Mouse (Mus musculus) CH12.LX (cell line): Measurements from ENCODE around the gene Skp2. TPM values are rescaled to one million over a fixed set of nuclear protein-coding genes. Genes with fewer than 3 reads are reported as not detected.
A peak's percentile ranks its signal among the peaks of the same experiment; 100 is the strongest.

Source experiments
- DNase-seq: peaks from one replicate; pipeline ENCODE4 v3.0.0-alpha.2; 2013; ENCODE audit errors: extremely low read depth
- H3K27ac ChIP-seq: 2 replicates; pipeline ENCODE4 v1.5.1; 2012; ENCODE audit warnings: low read depth, mild to moderate bottlenecking, control low read depth, moderate library complexity; ENCODE audit not compliant: insufficient read depth
- H3K27me3 ChIP-seq: replicated peaks from 2 replicates; pipeline ENCODE3; 2012; ENCODE audit warnings: inconsistent platforms
- H3K36me3 ChIP-seq, 2 experiments: replicated peaks in 1 of 2; 2 replicates each; pipeline versions ENCODE3 to v1.6.1; 2012; ENCODE audit warnings: inconsistent platforms in 1 of 2, low read length in 1 of 2, mild to moderate bottlenecking in 1 of 2, mixed read lengths in 1 of 2, moderate library complexity in 1 of 2; ENCODE audit not compliant: control insufficient read depth in 1 of 2, insufficient read depth in 1 of 2
- H3K4me1 ChIP-seq, 2 experiments: 2 replicates each; pipeline ENCODE4 v1.6.1; 2012; ENCODE audit warnings: inconsistent platforms in 1 of 2, moderate library complexity in 1 of 2; ENCODE audit not compliant: insufficient read depth in 2 of 2, control insufficient read depth in 1 of 2
- H3K4me2 ChIP-seq: 2 replicates; pipeline ENCODE4 v1.6.1; 2012; ENCODE audit warnings: low read depth, mild to moderate bottlenecking, control low read depth; ENCODE audit not compliant: poor library complexity, insufficient read depth, severe bottlenecking
- H3K4me3 ChIP-seq, 3 experiments: fragments of 150-350 bp in 1 of 3; sonication (generic) in 1 of 3; replicated peaks in 1 of 3; 2 replicates each; pipeline versions ENCODE3 to v1.5.1; 2011 to 2012; ENCODE audit warnings: low read depth in 2 of 3, low read length in 2 of 3, mild to moderate bottlenecking in 2 of 3, moderate library complexity in 2 of 3, control low read depth in 1 of 3, improper control_type of control experiment in 1 of 3, inconsistent platforms in 1 of 3, mixed read lengths in 1 of 3; ENCODE audit not compliant: poor library complexity in 1 of 3
- H3K79me2 ChIP-seq: replicated peaks from 2 replicates; pipeline ENCODE4 v1.6.1; 2012; ENCODE audit warnings: mild to moderate bottlenecking, moderate library complexity; ENCODE audit not compliant: control insufficient read depth, poor library complexity, insufficient read depth, severe bottlenecking; ENCODE audit errors: extremely low read depth
- H3K9ac ChIP-seq: 2 replicates; pipeline ENCODE4 v1.6.1; 2012; ENCODE audit warnings: low read depth, mild to moderate bottlenecking, control low read depth, moderate library complexity; ENCODE audit not compliant: insufficient read depth
- H3K9me3 ChIP-seq: replicated peaks from 2 replicates; pipeline ENCODE3; 2012; ENCODE audit warnings: low read length, inconsistent platforms, mixed read lengths
- BHLHE40 ChIP-seq: IDR thresholded peaks from 2 replicates; pipeline ENCODE4 v1.6.1; 2011; ENCODE audit warnings: mild to moderate bottlenecking, low read depth, low read length, improper control_type of control experiment
- CTCF ChIP-seq, 2 experiments: IDR thresholded peaks in 1 of 2; conservative IDR thresholded peaks in 1 of 2; 2 replicates each; pipeline ENCODE4 v1.5.1; 2011 to 2012; ENCODE audit warnings: low read depth in 2 of 2, low read length in 2 of 2, improper control_type of control experiment in 1 of 2, inconsistent platforms in 1 of 2, mild to moderate bottlenecking in 1 of 2, moderate library complexity in 1 of 2
- E2F4 ChIP-seq: IDR thresholded peaks from 2 replicates; pipeline ENCODE4 v1.6.1; 2011; ENCODE audit warnings: low read depth, low read length, improper control_type of control experiment; ENCODE audit not compliant: insufficient replicate concordance
- EP300 ChIP-seq: IDR thresholded peaks from 2 replicates; pipeline ENCODE4 v1.6.1; 2011; ENCODE audit warnings: low read length, improper control_type of control experiment
- ETS1 ChIP-seq: conservative IDR thresholded peaks from 2 replicates; pipeline ENCODE4 v1.6.1; 2012; ENCODE audit warnings: low read depth, mild to moderate bottlenecking, inconsistent platforms, low read length, improper control_type of control experiment, moderate library complexity
- IRF4 ChIP-seq: IDR thresholded peaks from 2 replicates; pipeline ENCODE4 v1.6.1; 2014; ENCODE audit warnings: low read depth, mild to moderate bottlenecking, inconsistent platforms, low read length, improper control_type of control experiment
- JUND ChIP-seq: conservative IDR thresholded peaks from 2 replicates; pipeline ENCODE4 v1.6.1; 2011; ENCODE audit warnings: low read depth, low read length, improper control_type of control experiment
- KAT2A ChIP-seq: IDR thresholded peaks from 2 replicates; pipeline ENCODE4 v1.6.1; 2012; ENCODE audit warnings: low read length, improper control_type of control experiment, inconsistent platforms; ENCODE audit not compliant: insufficient replicate concordance
- MAFK ChIP-seq: IDR thresholded peaks from 2 replicates; pipeline ENCODE4 v1.6.1; 2011; ENCODE audit warnings: low read length, improper control_type of control experiment; ENCODE audit not compliant: insufficient replicate concordance
- MAZ ChIP-seq: IDR thresholded peaks from 2 replicates; pipeline ENCODE4 v1.6.1; 2012; ENCODE audit warnings: low read depth, mild to moderate bottlenecking, inconsistent platforms, low read length, improper control_type of control experiment, moderate library complexity
- MEF2A ChIP-seq: IDR thresholded peaks from 2 replicates; pipeline ENCODE4 v1.6.1; 2014; ENCODE audit warnings: low read depth, mild to moderate bottlenecking, inconsistent platforms, low read length, improper control_type of control experiment, borderline replicate concordance
- MYC ChIP-seq: IDR thresholded peaks from 2 replicates; pipeline ENCODE4 v1.6.1; 2011; ENCODE audit warnings: low read depth, mild to moderate bottlenecking, improper control_type of control experiment, low read length
- NELFE ChIP-seq: IDR thresholded peaks from 2 replicates; pipeline ENCODE4 v1.6.1; 2011; ENCODE audit warnings: low read depth, low read length, improper control_type of control experiment
- PAX5 ChIP-seq: IDR thresholded peaks from 2 replicates; pipeline ENCODE4 v1.6.1; 2012; ENCODE audit warnings: low read length, inconsistent platforms, mixed read lengths
- POLR2A ChIP-seq: IDR thresholded peaks from 2 replicates; pipeline ENCODE4 v1.6.1; 2011; ENCODE audit warnings: low read depth, mild to moderate bottlenecking, improper control_type of control experiment, low read length
- POLR2AphosphoS2 ChIP-seq: IDR thresholded peaks from 2 replicates; pipeline ENCODE4 v1.6.1; 2011; ENCODE audit warnings: low read depth, low read length, improper control_type of control experiment
- RCOR1 ChIP-seq: conservative IDR thresholded peaks from 2 replicates; pipeline ENCODE4 v1.6.1; 2012; ENCODE audit warnings: low read depth, mild to moderate bottlenecking, inconsistent platforms, low read length, improper control_type of control experiment
- SMC3 ChIP-seq: IDR thresholded peaks from 2 replicates; pipeline ENCODE4 v1.6.1; 2011; ENCODE audit warnings: low read depth, low read length, improper control_type of control experiment
- TBP ChIP-seq: conservative IDR thresholded peaks from 2 replicates; pipeline ENCODE4 v1.6.1; 2011; ENCODE audit warnings: low read depth, low read length, improper control_type of control experiment
- UBTF ChIP-seq: IDR thresholded peaks from 2 replicates; pipeline ENCODE4 v1.6.1; 2012; ENCODE audit warnings: low read depth, mild to moderate bottlenecking, inconsistent platforms, low read length, improper control_type of control experiment, moderate library complexity
- USF1 ChIP-seq: IDR thresholded peaks from 2 replicates; pipeline ENCODE4 v1.6.1; 2014; ENCODE audit warnings: low read depth, mild to moderate bottlenecking, inconsistent platforms, low read length, improper control_type of control experiment
- USF2 ChIP-seq: conservative IDR thresholded peaks from 2 replicates; pipeline ENCODE4 v1.6.1; 2011; ENCODE audit warnings: low read depth, low read length, improper control_type of control experiment
- ZC3H11A ChIP-seq: IDR thresholded peaks from 2 replicates; pipeline ENCODE4 v1.6.1; 2012; ENCODE audit warnings: low read depth, mild to moderate bottlenecking, inconsistent platforms, low read length, improper control_type of control experiment
- ZKSCAN1 ChIP-seq: IDR thresholded peaks from 2 replicates; pipeline ENCODE4 v1.6.1; 2012; ENCODE audit warnings: low read depth, inconsistent platforms, low read length, improper control_type of control experiment, borderline replicate concordance
- ZNF384 ChIP-seq: IDR thresholded peaks from 2 replicates; pipeline ENCODE4 v1.6.1; 2012; ENCODE audit warnings: low read depth, low read length, improper control_type of control experiment, inconsistent platforms
- dilution Hi-C: fragments of 300-500 bp; cut with MboI; formaldehyde crosslinking; loops from 2 replicates; pipeline ENCODE4 v1.14.3; 2020; ENCODE audit warnings: low sequenced_read_pairs; ENCODE audit not compliant: extremely low pct_unique_long_range_greater_than_20kb, extremely low pct_ligation_motif_present
- in situ Hi-C: fragments of 300-500 bp; cut with MboI; formaldehyde crosslinking; loops from 3 replicates; pipeline ENCODE4 v1.14.3; 2019; ENCODE audit warnings: low sequenced_read_pairs, low pct_ligation_motif_present, low pct_unique_long_range_greater_than_20kb, mixed read lengths
- polyA plus RNA-seq: library from polyadenylated mRNA; unstranded; fragments of >175 nt; gene quantifications from 2 replicates; pipeline ENCODE4 v1.2.1, GENCODE M21; 2012; ENCODE audit warnings: low read depth; ENCODE audit not compliant: insufficient read length
- total RNA-seq, 2 experiments: library from RNA; depleted of rRNA; stranded (reverse); fragments of 300-350 nt in 1 of 2; fragments of >200 nt in 1 of 2; gene quantifications; 2 replicates each; pipeline ENCODE4 v1.2.3; 2012 to 2014

Skp2 gene
- total RNA-seq (2012; rRNA removed): 14.1 and 18.6 TPM in 2 replicates
- total RNA-seq (2014; rRNA removed): 23.2 and 23.4 TPM in 2 replicates
- 20.6 and 23.1 TPM in 2 replicates for polyA plus RNA-seq

DNA sequence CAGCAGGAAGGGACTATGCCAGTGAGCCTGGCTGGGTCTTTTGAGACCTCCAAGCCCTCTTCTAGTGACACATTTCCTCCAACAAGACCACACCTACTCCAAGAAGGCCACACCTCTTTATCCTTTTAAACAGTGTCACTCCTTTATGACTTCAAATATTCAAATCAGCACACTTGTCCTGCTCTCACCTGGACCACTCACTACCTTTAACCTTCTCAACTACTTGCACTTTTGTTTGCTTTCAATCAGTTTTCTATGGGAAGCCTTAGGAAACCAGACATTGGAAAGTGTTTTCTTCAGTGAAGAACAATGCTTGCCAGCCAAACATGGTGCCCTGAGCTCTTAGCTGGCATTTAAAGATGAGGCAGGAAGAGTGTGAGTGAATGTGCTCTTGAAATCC lies at the start of gene Skp2:
Gene Skp2, minus strand, starts transcription at position 101 of the 400 bp plus-strand sequence.
- H3K36me3 ChIP-seq: peaks cover 25 to 60% of the 10 kb centered on the region in 2 experiments
- H3K79me2 ChIP-seq: no peaks in the 10 kb centered on the region
- dilution Hi-C loops (no loop called here), in situ Hi-C loops (no loop called here)
- TF ChIP-seq ZKSCAN1 (no peak), SMC3 (no peak), ZNF384 (no peak), IRF4 (no peak), TBP (no peak), MEF2A (no peak), USF2 (no peak)
- H3K27ac ChIP-seq: no peak within 1 kb of the TSS
- DNase-seq: no peak
- H3K27me3 ChIP-seq: no peaks in the 10 kb centered on the region
- no peaks in the 10 kb centered on the region for H3K9me3 ChIP-seq
- no peak within 1 kb of the TSS for H3K4me2 ChIP-seq
- H3K9ac ChIP-seq: no peak within 1 kb of the TSS
- H3K4me3 ChIP-seq: no peak within 1 kb of the TSS
- no peaks in the 10 kb centered on the region for H3K4me1 ChIP-seq

DNA sequence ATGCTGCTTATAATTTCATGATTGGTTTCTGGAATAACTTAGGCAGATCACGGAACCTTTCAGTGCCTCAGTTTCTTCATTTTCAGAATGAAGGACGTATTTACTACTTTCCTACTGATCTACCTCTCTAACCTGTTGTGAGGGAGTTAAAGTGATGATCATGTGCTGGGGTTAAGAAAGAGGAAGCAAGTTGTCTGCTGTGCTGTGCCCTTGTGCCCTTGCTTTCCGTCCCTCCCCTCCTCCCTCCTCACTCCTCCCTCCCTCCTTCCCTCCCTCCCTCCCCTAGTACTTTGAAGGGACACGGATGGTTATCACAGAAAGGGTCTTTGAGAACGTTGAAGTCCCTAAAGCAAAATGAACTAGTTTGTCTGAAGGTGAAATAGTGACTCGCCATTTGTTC lies 43.2 kb upstream of the Skp2 start:
- in situ Hi-C loops (no loop called here), dilution Hi-C loops (no loop called here)
- Histone ChIP-seq H3K9ac (no peak overlapping the region), H3K4me1 (peaks cover 0 to 13% of the 10 kb centered on the region in 2 experiments; a peak in 2 of 4 replicates), H3K27me3 (no peaks in the 10 kb centered on the region), H3K36me3 (peaks cover 8 to 20% of the 10 kb centered on the region in 2 experiments), H3K27ac (no peak overlapping the region), H3K4me2 (no peak overlapping the region), H3K9me3 (no peaks in the 10 kb centered on the region), H3K79me2 (no peaks in the 10 kb centered on the region), H3K4me3 (no peak overlapping the region)
- peak; percentile 38 for DNase-seq
- no peak for TF ChIP-seq ETS1
- TF ChIP-seq ZC3H11A: no peak
- TF ChIP-seq USF1: no peak
- no peak for TF ChIP-seq NELFE
- no peak for TF ChIP-seq MAFK
- no peak for TF ChIP-seq CTCF (conservative IDR thresholded peaks at IDR 0.05 in 1 of 2, IDR thresholded peaks at IDR 0.05 in 1 of 2; ENCODE audit: low read depth in 2 of 2, low read length in 2 of 2)
- no peak for TF ChIP-seq PAX5
- TF ChIP-seq RCOR1: no peak
- TF ChIP-seq UBTF: no peak
- TF ChIP-seq MYC: no peak
- no peak for TF ChIP-seq MAZ
- TF ChIP-seq POLR2AphosphoS2: no peak
- TF ChIP-seq EP300: no peak
- no peak for TF ChIP-seq POLR2A
- TF ChIP-seq E2F4: no peak
- TF ChIP-seq BHLHE40: no peak
- no peak for TF ChIP-seq SMC3
- no peak for TF ChIP-seq JUND
- TF ChIP-seq KAT2A: no peak
